Mouse (Mus musculus) hindbrain, embryonic 16.5 days (tissue): Measurements from ENCODE around the gene Gpalpp1. TPM values are rescaled to one million over a fixed set of nuclear protein-coding genes. Genes with fewer than 3 reads are reported as not detected.

ENCODE experiments used
- ATAC-seq: fragments of 200-750 bp; cut with Nextera tagmentation; 2 replicates; pipeline ENCODE4 v1.8.0; 2017; ENCODE audit warnings: moderate TSS enrichment, moderate library complexity
- H3K27ac ChIP-seq: fragments of 300-500 bp; sonication (generic); 2 replicates; pipeline ENCODE4 v1.5.1; 2014; ENCODE audit warnings: low read depth, mild to moderate bottlenecking, control low read depth, low read length, moderate library complexity
- H3K27me3 ChIP-seq: fragments of 300-500 bp; sonication (generic); replicated peaks from 2 replicates; pipeline ENCODE4 v1.6.1; 2014; ENCODE audit warnings: low read length; ENCODE audit not compliant: control insufficient read depth, insufficient read depth
- H3K36me3 ChIP-seq: fragments of 300-500 bp; sonication (generic); 2 replicates; pipeline ENCODE4 v1.6.1; 2014; ENCODE audit warnings: mild to moderate bottlenecking, low read length, moderate library complexity, mixed read lengths; ENCODE audit not compliant: control insufficient read depth, insufficient read depth
- H3K4me1 ChIP-seq: fragments of 300-500 bp; sonication (generic); 2 replicates; pipeline ENCODE4 v1.6.1; 2014; ENCODE audit warnings: low read depth, low read length; ENCODE audit not compliant: control insufficient read depth, insufficient read depth
- H3K4me2 ChIP-seq: fragments of 300-500 bp; sonication (generic); 2 replicates; pipeline ENCODE4 v1.6.1; 2014; ENCODE audit warnings: mild to moderate bottlenecking, low read length, control low read depth, moderate library complexity
- H3K4me3 ChIP-seq: fragments of 300-500 bp; sonication (generic); 2 replicates; pipeline ENCODE4 v1.5.1; 2014; ENCODE audit warnings: mild to moderate bottlenecking, low read length, control low read depth, moderate library complexity
- H3K9ac ChIP-seq: fragments of 300-500 bp; sonication (generic); 2 replicates; pipeline ENCODE4 v1.6.1; 2014; ENCODE audit warnings: low read depth, mild to moderate bottlenecking, control low read depth, low read length, moderate library complexity
- H3K9me3 ChIP-seq: fragments of 300-500 bp; sonication (generic); 2 replicates; pipeline ENCODE4 v1.6.1; 2014; ENCODE audit warnings: mild to moderate bottlenecking, low read length, moderate library complexity; ENCODE audit not compliant: control insufficient read depth
- WGBS: fragments of 180-500 bp; shearing (Covaris S2); extraction: QIAGEN DNeasy Blood & Tissue Kit; methylation state at CpG from one replicate; pipeline ENCODE4 v1.1.7; 2014; 5-methylcytosine and 5-hydroxymethylcytosine counted together
- polyA plus RNA-seq: library from polyadenylated mRNA; unstranded; fragments of >200 nt; fragmentation: Nextera tagmentation; extraction: Ambion mirVana; gene quantifications from 2 replicates; pipeline ENCODE4 v1.2.1, GENCODE M21; 2015

Gpalpp1 gene
- polyA plus RNA-seq, 1 experiment from 2014 or later: 9.6 TPM

DNA sequence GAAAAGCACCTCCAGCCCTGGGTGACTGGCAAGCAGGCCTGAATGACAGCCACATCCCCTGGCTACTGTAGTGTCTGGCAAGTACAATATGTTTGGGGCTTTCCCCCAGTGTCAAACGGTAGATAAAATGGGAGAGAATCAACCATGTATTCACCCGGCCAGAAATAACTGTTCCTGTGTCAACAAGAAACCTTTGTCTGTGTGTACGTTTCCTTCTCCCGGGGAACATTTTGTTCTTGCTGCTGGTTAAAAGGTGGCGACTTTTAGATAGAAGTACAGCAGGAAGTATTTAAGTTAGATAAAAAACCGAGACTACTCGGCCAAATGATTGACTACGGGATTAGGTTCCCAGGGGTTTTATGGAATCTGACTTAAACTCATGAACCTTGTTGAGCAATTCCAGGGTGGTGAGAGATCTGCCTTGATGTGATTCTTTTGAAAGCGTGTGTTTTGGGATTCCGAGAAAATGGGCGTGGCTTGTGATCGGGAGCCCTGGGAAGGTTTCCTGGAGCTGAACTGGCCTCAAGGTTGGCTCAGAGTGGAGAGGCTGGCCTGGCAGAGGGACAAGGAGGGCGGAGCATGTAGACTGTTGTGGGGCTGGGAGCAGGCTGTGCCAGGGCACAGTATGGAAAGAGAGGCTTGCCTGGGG, 39.1 kb upstream of the Gpalpp1 start:
- no peaks in the 10 kb centered on the region for H3K9me3 ChIP-seq
- H3K4me3 ChIP-seq: no peak overlapping the region
- H3K27me3 ChIP-seq: no peaks in the 10 kb centered on the region
- H3K36me3 ChIP-seq: no peaks in the 10 kb centered on the region
- peak overlapping the region; percentile 34 for H3K4me2 ChIP-seq
- WGBS: 42% methylated on average over 13 of the region's 13 CpGs
- peaks cover 3% of the 10 kb centered on the region; the same call in 1 of the 2 replicates for H3K4me1 ChIP-seq
- H3K27ac ChIP-seq: no peak overlapping the region
- no peak overlapping the region for H3K9ac ChIP-seq
- ATAC-seq: no peak

DNA sequence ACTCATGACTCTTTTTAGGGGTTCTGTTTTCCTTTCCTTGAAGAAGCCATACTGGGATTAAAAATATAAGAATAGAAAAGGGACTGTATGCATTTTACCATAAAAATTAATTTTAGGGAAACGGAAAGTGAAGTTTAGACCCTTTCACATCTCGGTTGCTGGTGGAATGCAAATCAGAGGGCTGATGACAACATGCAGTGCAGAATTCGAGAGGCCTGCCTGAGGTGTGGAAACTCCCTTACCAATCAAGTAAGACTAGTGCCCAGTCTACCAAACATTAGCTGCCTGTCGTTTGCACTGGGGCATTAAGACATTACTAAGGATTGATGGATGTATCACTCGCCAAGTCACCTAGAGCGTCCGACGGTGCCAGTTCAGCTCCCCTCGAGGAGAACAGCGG, 37.7 kb upstream of the Gpalpp1 start:
- H3K4me1 ChIP-seq: peaks cover 3% of the 10 kb centered on the region; the same call in 1 of the 2 replicates
- no peaks in the 10 kb centered on the region for H3K9me3 ChIP-seq
- H3K27ac ChIP-seq: no peak overlapping the region
- H3K4me2 ChIP-seq: no peak overlapping the region
- no peak for ATAC-seq
- H3K4me3 ChIP-seq: no peak overlapping the region
- no peaks in the 10 kb centered on the region for H3K36me3 ChIP-seq
- H3K27me3 ChIP-seq: no peaks in the 10 kb centered on the region
- no peak overlapping the region for H3K9ac ChIP-seq
- WGBS: 85% methylated on average over 10 of the region's 10 CpGs

DNA sequence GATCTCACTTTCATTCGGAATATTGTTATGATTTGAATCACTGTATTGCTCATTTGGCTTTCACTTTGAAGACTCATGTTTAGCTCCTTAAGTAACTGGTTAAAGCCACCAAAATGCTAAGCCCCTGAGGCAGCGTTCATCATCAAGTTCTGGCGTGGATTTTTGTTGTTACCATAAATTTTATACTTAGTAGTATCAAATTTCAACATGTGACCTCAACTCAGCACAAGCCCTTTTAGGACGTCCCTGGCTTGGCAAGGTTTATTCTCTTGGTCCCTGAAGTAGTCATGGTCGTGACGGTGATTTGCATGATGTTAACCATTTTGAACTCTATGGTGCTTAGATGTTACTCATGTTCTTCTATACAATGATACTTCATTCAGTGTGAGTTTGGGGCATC, 36.5 kb upstream of the Gpalpp1 start:
- no peak overlapping the region for H3K4me2 ChIP-seq
- WGBS: 88% methylated on average over 6 of the region's 6 CpGs
- H3K9me3 ChIP-seq: no peaks in the 10 kb centered on the region
- no peaks in the 10 kb centered on the region for H3K27me3 ChIP-seq
- 0 out of 2 replicates have a peak, but pooled peaks cover 3% of the 10 kb centered on the region for H3K4me1 ChIP-seq
- no peak overlapping the region for H3K4me3 ChIP-seq
- H3K36me3 ChIP-seq: no peaks in the 10 kb centered on the region
- ATAC-seq: no peak
- no peak overlapping the region for H3K9ac ChIP-seq
- H3K27ac ChIP-seq: no peak overlapping the region

DNA sequence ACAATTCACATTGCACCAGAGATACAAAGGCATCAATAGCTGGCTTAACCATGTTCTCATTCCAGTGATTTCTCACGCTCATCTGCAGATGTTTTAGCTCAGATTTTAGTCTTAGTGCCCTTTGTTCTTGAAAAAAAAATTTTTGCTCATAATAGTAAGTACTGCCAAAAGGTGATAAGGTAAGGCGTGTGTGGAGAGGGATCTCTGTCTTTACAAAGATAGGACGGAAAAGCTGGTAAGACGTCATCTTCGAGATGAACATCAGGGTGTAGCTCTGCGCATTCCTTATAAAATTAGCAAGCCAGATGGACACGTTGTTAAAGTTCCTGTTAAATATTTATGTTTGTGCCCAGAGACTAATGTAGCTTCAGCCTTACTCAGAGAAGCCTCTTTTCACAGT, 35.3 kb upstream of the Gpalpp1 start:
- H3K27ac ChIP-seq: no peak overlapping the region
- H3K4me1 ChIP-seq: no peaks in the 10 kb centered on the region
- H3K36me3 ChIP-seq: no peaks in the 10 kb centered on the region
- H3K4me3 ChIP-seq: no peak overlapping the region
- 70% methylated on average over 7 of the region's 7 CpGs for WGBS
- H3K9me3 ChIP-seq: no peaks in the 10 kb centered on the region
- H3K9ac ChIP-seq: no peak overlapping the region
- H3K27me3 ChIP-seq: no peaks in the 10 kb centered on the region
- no peak for ATAC-seq
- H3K4me2 ChIP-seq: no peak overlapping the region

DNA sequence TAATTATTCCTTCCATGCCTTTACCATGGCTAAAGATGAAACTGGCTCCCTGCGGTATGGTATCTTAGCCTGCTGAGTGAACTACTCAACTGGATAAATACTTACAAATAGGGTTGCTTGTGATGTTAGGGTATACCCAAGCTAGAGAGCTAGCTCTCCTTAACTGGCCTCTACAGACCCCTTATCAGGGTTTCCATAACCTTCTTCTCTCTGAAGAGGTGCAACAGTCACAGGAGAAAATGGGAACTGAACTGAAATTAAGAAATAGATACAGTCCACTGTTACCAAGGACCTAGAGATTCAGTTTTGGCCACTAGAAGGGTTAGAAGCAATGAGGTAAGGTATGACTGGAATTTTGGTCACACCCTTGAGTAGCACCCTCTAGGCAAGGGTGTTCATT, 34.7 kb upstream of the Gpalpp1 start:
- no peaks in the 10 kb centered on the region for H3K9me3 ChIP-seq
- no peak overlapping the region for H3K4me3 ChIP-seq
- no peaks in the 10 kb centered on the region for H3K4me1 ChIP-seq
- no peaks in the 10 kb centered on the region for H3K36me3 ChIP-seq
- ATAC-seq: no peak
- 79% methylated on average over 1 of the region's 1 CpGs for WGBS
- no peak overlapping the region for H3K4me2 ChIP-seq
- no peak overlapping the region for H3K9ac ChIP-seq
- H3K27ac ChIP-seq: no peak overlapping the region
- H3K27me3 ChIP-seq: no peaks in the 10 kb centered on the region

DNA sequence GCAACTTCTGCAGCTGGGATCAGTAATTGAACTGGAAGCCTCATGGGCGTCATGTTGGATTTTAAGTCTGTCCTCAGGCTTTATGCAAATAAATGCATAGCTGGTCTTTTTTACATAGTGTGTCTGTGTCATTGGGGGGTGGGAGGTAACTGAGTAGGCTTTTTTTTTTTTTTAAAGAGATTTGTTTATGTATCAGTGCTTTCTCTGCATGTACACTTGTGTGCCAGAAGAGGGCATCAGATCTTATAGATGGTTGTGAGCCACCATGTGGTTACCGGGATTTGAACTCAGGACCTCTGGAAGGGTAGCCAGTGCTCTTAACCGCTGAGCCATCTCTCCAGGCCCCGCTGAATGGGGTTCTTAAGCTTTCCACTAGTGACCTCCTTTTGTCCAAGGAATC, 24.4 kb upstream of the Gpalpp1 start:
- Histone ChIP-seq H3K4me2 (no peak overlapping the region), H3K4me3 (no peak overlapping the region), H3K9me3 (no peaks in the 10 kb centered on the region), H3K27me3 (no peaks in the 10 kb centered on the region), H3K9ac (no peak overlapping the region), H3K27ac (no peak overlapping the region), H3K36me3 (peaks cover 36% of the 10 kb centered on the region), H3K4me1 (no peaks in the 10 kb centered on the region)
- ATAC-seq: no peak
- 97% methylated on average over 4 of the region's 4 CpGs for WGBS

DNA sequence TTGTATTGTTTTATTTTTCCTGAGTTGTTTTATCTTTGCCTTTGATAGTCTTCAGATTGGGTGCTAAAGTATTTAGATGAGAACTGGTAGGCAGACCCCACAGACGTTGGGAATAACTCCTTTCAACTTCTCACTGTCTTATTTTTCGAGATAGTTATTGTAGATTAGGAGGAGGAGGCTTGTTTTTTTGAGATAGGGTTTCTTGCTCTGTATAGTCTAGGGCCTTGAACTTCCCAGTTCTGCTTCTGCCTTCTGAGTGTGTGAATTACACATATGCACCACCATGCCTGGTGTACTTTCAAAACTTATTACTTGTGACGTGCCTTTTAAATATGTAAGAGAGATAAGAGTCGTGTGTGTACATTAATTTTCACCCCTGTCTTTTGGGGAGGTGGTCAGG, 17.6 kb upstream of the Gpalpp1 start:
- no peak for ATAC-seq
- 93% methylated on average over 4 of the region's 4 CpGs for WGBS
- H3K27me3 ChIP-seq: no peaks in the 10 kb centered on the region
- no peaks in the 10 kb centered on the region for H3K9me3 ChIP-seq
- no peak overlapping the region for H3K27ac ChIP-seq
- no peak overlapping the region for H3K4me3 ChIP-seq
- no peaks in the 10 kb centered on the region for H3K4me1 ChIP-seq
- no peak overlapping the region for H3K9ac ChIP-seq
- no peak overlapping the region for H3K4me2 ChIP-seq
- peaks cover 33% of the 10 kb centered on the region for H3K36me3 ChIP-seq

DNA sequence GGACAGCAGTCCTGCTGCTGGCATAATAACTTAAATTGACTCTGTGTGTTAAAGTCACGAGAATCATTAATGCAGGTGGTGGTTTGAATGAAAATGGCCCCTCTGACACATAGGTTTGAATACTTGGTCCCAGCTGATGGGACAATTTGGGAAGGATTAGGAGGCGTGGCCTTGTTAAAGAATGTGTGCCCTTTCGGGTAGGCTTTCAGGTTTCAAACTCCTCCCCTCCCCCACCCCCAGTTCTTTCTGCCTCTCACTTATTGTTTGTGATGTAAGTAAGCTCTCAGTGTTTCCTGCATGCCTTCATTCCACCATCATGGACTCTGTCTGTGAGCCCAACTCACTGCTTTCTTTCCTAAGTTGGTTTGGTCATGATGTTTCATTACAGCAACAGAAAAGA, 16.8 kb upstream of the Gpalpp1 start:
- Histone ChIP-seq H3K36me3 (peaks cover 25% of the 10 kb centered on the region), H3K27me3 (no peaks in the 10 kb centered on the region), H3K9me3 (no peaks in the 10 kb centered on the region), H3K4me3 (no peak overlapping the region), H3K9ac (no peak overlapping the region), H3K4me2 (no peak overlapping the region), H3K4me1 (no peaks in the 10 kb centered on the region), H3K27ac (no peak overlapping the region)
- no peak for ATAC-seq
- WGBS: 79% methylated on average over 3 of the region's 3 CpGs

DNA sequence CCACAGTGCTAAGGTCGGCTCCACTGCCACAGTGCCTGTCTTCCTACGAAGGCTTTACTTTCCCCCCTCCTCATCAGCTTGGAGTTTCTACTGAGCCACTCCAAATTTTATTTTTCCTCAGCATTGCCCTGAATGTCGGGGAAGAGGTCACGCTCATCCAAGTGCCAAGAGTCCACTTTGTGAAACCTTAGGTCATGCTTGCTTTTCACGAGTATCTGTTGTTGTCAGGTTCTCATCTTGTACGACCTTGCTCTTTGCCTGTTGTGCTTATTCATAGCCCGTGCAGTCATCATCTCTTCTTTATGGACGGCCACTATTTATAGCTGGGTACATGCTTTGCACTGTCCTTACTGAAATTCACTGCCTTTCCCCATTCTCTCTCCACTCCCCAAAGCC, 12.1 kb upstream of the Gpalpp1 start:
- H3K9ac ChIP-seq: no peak overlapping the region
- no peak overlapping the region for H3K4me2 ChIP-seq
- no peaks in the 10 kb centered on the region for H3K9me3 ChIP-seq
- H3K36me3 ChIP-seq: peaks cover 24% of the 10 kb centered on the region
- no peak overlapping the region for H3K27ac ChIP-seq
- no peaks in the 10 kb centered on the region for H3K27me3 ChIP-seq
- H3K4me1 ChIP-seq: no peaks in the 10 kb centered on the region
- no peak for ATAC-seq
- WGBS: 94% methylated on average over 8 of the region's 8 CpGs
- no peak overlapping the region for H3K4me3 ChIP-seq
